In the genomic region with DNA sequence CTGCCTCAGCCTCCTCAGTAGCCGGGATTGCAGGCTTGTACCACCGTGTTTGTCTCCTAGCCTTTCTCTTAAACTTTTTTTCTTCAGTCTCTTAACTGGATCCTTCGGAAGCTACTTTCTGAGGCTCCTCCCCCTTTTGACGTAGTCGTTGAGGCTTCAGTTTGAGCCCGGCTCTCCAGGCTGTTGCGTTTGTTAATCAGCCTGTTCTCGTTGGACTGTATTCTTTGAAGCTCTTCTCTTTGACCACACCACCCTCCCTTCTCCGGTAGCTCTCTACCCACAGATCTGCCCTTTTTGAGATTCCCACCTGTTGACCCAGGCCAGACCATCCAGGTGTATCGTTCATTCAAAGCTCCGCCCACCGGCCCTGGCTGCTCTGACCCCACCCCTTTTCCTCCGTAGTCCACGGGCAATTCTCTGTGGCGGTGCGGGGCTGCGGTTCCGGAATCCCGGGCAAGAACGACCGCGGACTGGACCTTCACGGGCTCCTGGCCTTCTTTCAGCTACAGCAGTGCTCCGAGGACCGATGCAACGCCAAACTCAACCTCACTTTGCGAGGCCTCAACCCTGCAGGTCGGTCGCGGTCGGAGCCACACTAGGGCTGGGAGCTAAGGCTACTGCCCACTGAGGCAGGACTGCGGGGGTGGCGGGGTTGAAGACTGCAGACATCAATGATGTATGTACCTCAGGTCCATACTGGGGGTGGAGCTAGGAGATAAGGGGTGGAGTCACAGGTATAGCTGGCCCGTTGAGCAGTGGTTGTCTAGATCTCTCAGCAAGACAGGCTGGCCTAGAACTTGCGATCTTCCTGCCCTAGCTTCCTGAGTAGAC, we compare ENCODE assay signal across 7 mouse cellular contexts. TPM values are rescaled to one million over a fixed set of nuclear protein-coding genes. Genes with fewer than 3 reads are reported as not detected.
DNase-seq lines count a peak whose midpoint lies in the region; ATAC-seq lines count a peak whose summit lies in the region.

No protein-coding gene starts in this region.

- intact Hi-C loops in left cerebral cortex, postnatal 14 days (cut with DNase I): no loop called here

- H3K27me3 ChIP-seq in embryonic facial prominence, embryonic 15.5 days: peaks cover 49% of the 10 kb centered on the region
- peaks cover 57% of the 10 kb centered on the region for H3K27me3 ChIP-seq in kidney, embryonic 16.5 days (ENCODE audit: insufficient read depth, low read length)

- 2% methylated on average over 35 of the region's 35 CpGs for WGBS in embryonic facial prominence, embryonic 15.5 days
- WGBS in kidney, embryonic 16.5 days: 1% methylated on average over 35 of the region's 35 CpGs

- peak overlapping the region; percentile 15; the same call in 1 of the 2 replicates for H3K9ac ChIP-seq in embryonic facial prominence, embryonic 15.5 days
- H3K9ac ChIP-seq in kidney, embryonic 16.5 days (replicated peaks; ENCODE audit: low read length): peak overlapping the region; percentile 56

- no peak for ATAC-seq in embryonic facial prominence, embryonic 15.5 days (ENCODE audit: insufficient number of reproducible peaks, low FRiP score, low TSS enrichment, low read depth)
- ATAC-seq in kidney, embryonic 16.5 days (ENCODE audit: low FRiP score, low TSS enrichment): peak; percentile 66; the same call in 1 of the 2 replicates
- ATAC-seq in megakaryocyte-erythroid progenitor cell, adult 5-6 weeks (replicated peaks; ENCODE audit: low FRiP score, low TSS enrichment, poor library complexity, severe bottlenecking): peak; percentile 60

- no peaks in the 10 kb centered on the region for H3K9me3 ChIP-seq in embryonic facial prominence, embryonic 15.5 days (replicated peaks)
- H3K9me3 ChIP-seq in kidney, embryonic 16.5 days (ENCODE audit: low read length): no peaks in the 10 kb centered on the region

- H3K4me3 ChIP-seq in embryonic facial prominence, embryonic 15.5 days (replicated peaks): peak overlapping the region; percentile 47
- peak overlapping the region; percentile 51 for H3K4me3 ChIP-seq in kidney, embryonic 16.5 days (ENCODE audit: low read length)

- H3K27ac ChIP-seq in embryonic facial prominence, embryonic 15.5 days (replicated peaks): 0 out of 2 replicates have a peak overlapping the region, but pooled peaks have one; percentile 29
- H3K27ac ChIP-seq in kidney, embryonic 16.5 days (ENCODE audit: low read length): no peak overlapping the region

- peak; percentile 55 to 60 for DNase-seq in B cell, adult 2 months
- DNase-seq in CD4-positive, CD25-positive, alpha-beta regulatory T cell, adult 2 months (ENCODE audit: low read depth, low spot score): peak; percentile 71
- no peak for DNase-seq in ovary, adult 18-20 months (ENCODE audit: low spot score)
- no peak for DNase-seq in left cerebral cortex, postnatal 14 days (ENCODE audit: low spot score in 2 of 2)

- no peaks in the 10 kb centered on the region for H3K36me3 ChIP-seq in embryonic facial prominence, embryonic 15.5 days
- no peaks in the 10 kb centered on the region for H3K36me3 ChIP-seq in kidney, embryonic 16.5 days (ENCODE audit: insufficient read depth, low read length)

- peak overlapping the region; percentile 88 for H3K4me2 ChIP-seq in embryonic facial prominence, embryonic 15.5 days (replicated peaks)
- H3K4me2 ChIP-seq in kidney, embryonic 16.5 days (replicated peaks; ENCODE audit: low read depth, low read length): peak overlapping the region; percentile 85

- H3K4me1 ChIP-seq in embryonic facial prominence, embryonic 15.5 days: peaks cover 24% of the 10 kb centered on the region; the same call in 1 of the 2 replicates
- H3K4me1 ChIP-seq in kidney, embryonic 16.5 days (ENCODE audit: insufficient read depth, low read length): peaks cover 10% of the 10 kb centered on the region; the same call in 1 of the 2 replicates

RNA-seq across cellular contexts. Expression of a gene that starts 1.9 kb away (rescaled TPM):
- polyA plus RNA-seq in embryonic facial prominence, embryonic 15.5 days (2015; fragmentation: Nextera tagmentation; extraction: Ambion mirVana): 94.6 and 109 TPM in 2 replicates
- polyA plus RNA-seq in kidney, embryonic 16.5 days (2015; fragmentation: Nextera tagmentation; extraction: Ambion mirVana): 0.75 and 1.0 TPM in 2 replicates
- not detected in 2 replicates for total RNA-seq in megakaryocyte-erythroid progenitor cell, adult 5-6 weeks (2014; fragmentation: Nextera tagmentation)
- not detected in 2 replicates for total RNA-seq in megakaryocyte-erythroid progenitor cell, adult 5-6 weeks (2017)
- under 1 TPM; 0.48 to 0.53 TPM for total RNA-seq in left cerebral cortex, postnatal 14 days (2021)

RNA-seq across cellular contexts. Expression of a gene that starts 27.7 kb away (rescaled TPM):
- polyA plus RNA-seq in embryonic facial prominence, embryonic 15.5 days (2015; fragmentation: Nextera tagmentation; extraction: Ambion mirVana): 1.1 and 1.4 TPM in 2 replicates
- 0.14 and 0.22 TPM in 2 replicates for polyA plus RNA-seq in kidney, embryonic 16.5 days (2015; fragmentation: Nextera tagmentation; extraction: Ambion mirVana)
- 2.6 and 2.8 TPM in 2 replicates for total RNA-seq in megakaryocyte-erythroid progenitor cell, adult 5-6 weeks (2014; fragmentation: Nextera tagmentation)
- total RNA-seq in megakaryocyte-erythroid progenitor cell, adult 5-6 weeks (2017): 6.8 and 9.7 TPM in 2 replicates
- under 1 TPM in 1 of 2 experiments, not detected in 1; 0.42 TPM for total RNA-seq in left cerebral cortex, postnatal 14 days (2021)

RNA-seq across cellular contexts. Expression of a gene that starts 38.2 kb away (rescaled TPM):
- not detected in 2 replicates for polyA plus RNA-seq in embryonic facial prominence, embryonic 15.5 days (2015; fragmentation: Nextera tagmentation; extraction: Ambion mirVana)
- polyA plus RNA-seq in kidney, embryonic 16.5 days (2015; fragmentation: Nextera tagmentation; extraction: Ambion mirVana): 0.20 TPM in 1 of 2 replicates, not detected in the other
- total RNA-seq in megakaryocyte-erythroid progenitor cell, adult 5-6 weeks (2014; fragmentation: Nextera tagmentation): not detected in 2 replicates
- not detected in 2 replicates for total RNA-seq in megakaryocyte-erythroid progenitor cell, adult 5-6 weeks (2017)
- not detected for total RNA-seq in left cerebral cortex, postnatal 14 days (2021)

RNA-seq across cellular contexts. Expression of a gene that starts 50.8 kb away (rescaled TPM):
- polyA plus RNA-seq in embryonic facial prominence, embryonic 15.5 days (2015; fragmentation: Nextera tagmentation; extraction: Ambion mirVana): 6.9 and 7.9 TPM in 2 replicates
- polyA plus RNA-seq in kidney, embryonic 16.5 days (2015; fragmentation: Nextera tagmentation; extraction: Ambion mirVana): 3.8 and 3.9 TPM in 2 replicates
- total RNA-seq in megakaryocyte-erythroid progenitor cell, adult 5-6 weeks (2014; fragmentation: Nextera tagmentation): 0.37 TPM in 1 of 2 replicates, not detected in the other
- total RNA-seq in megakaryocyte-erythroid progenitor cell, adult 5-6 weeks (2017): not detected in 2 replicates
- 1 to 10 TPM; 6.9 to 7.2 TPM for total RNA-seq in left cerebral cortex, postnatal 14 days (2021)

RNA-seq across cellular contexts. Expression of a gene that starts 50.9 kb away (rescaled TPM):
- 27.3 and 27.8 TPM in 2 replicates for polyA plus RNA-seq in embryonic facial prominence, embryonic 15.5 days (2015; fragmentation: Nextera tagmentation; extraction: Ambion mirVana)
- polyA plus RNA-seq in kidney, embryonic 16.5 days (2015; fragmentation: Nextera tagmentation; extraction: Ambion mirVana): 53.0 and 55.2 TPM in 2 replicates
- total RNA-seq in megakaryocyte-erythroid progenitor cell, adult 5-6 weeks (2014; fragmentation: Nextera tagmentation): 12.4 and 19.8 TPM in 2 replicates
- 8.3 and 11.4 TPM in 2 replicates for total RNA-seq in megakaryocyte-erythroid progenitor cell, adult 5-6 weeks (2017)
- total RNA-seq in left cerebral cortex, postnatal 14 days (2021): 10 to 100 TPM in 1 of 2 experiments, 1 to 10 TPM in 1; 9.3 to 11.3 TPM

Comparison
In these comparisons a context has a peak if more than half of its experiments do, and no peak if none do; other contexts are left out.
1. DNase-seq: peak in B cell, adult 2 months (2 of 2) and CD4-positive, CD25-positive, alpha-beta regulatory T cell, adult 2 months (single experiment); none in ovary, adult 18-20 months (single experiment) and left cerebral cortex, postnatal 14 days (0 of 2).